In genomic region chr5:15645707-15646106, GRCm38 (mm10) we compare ENCODE assay signal across 32 mouse cellular contexts. TPM values are rescaled to one million over a fixed set of nuclear protein-coding genes. Genes with fewer than 3 reads are reported as not detected.
DNase-seq lines count a peak whose midpoint lies in the region; ATAC-seq and TF ChIP-seq lines count a peak whose summit lies in the region.
"Not testable (repeated sequence)": the region's sequence is repeated elsewhere in the genome, so short reads cannot be mapped to it uniquely, and the experiment has no call there.
"Had no signal": no experiment of that assay in that cellular context is flagged by ENCODE, and none has a peak within 500 bp of the region (broad histone marks: within the 10 kb centered on the region; RNA-seq: fewer than 3 reads in every experiment).

No protein-coding gene starts in this region.

- not testable (repeated sequence) for H3K27me3 ChIP-seq in forebrain, postnatal 0 days (ENCODE audit: insufficient read depth, low read length); hindbrain, postnatal 0 days (ENCODE audit: insufficient read depth, low read length); liver, postnatal 0 days (ENCODE audit: insufficient read depth, low read length); midbrain, postnatal 0 days (ENCODE audit: insufficient read depth, low read length)

- peak; percentile 41 for TF ChIP-seq CTCF in forebrain, postnatal 0 days (IDR thresholded peaks at IDR 0.05; ENCODE audit: low read depth)
- peak; percentile 43 for TF ChIP-seq CTCF in hindbrain, postnatal 0 days (IDR thresholded peaks at IDR 0.05; ENCODE audit: low read depth)
- TF ChIP-seq CTCF in layer of hippocampus, adult 2 months (conservative IDR thresholded peaks at IDR 0.05), result peak; percentile 63
- peak; percentile 29; the same call in 1 of the 2 replicates for TF ChIP-seq CTCF in liver, postnatal 0 days (IDR thresholded peaks at IDR 0.05; ENCODE audit: low read depth)
- TF ChIP-seq CTCF in midbrain, postnatal 0 days (IDR thresholded peaks at IDR 0.05), result peak; percentile 52

- not testable (repeated sequence) for H3K36me3 ChIP-seq in ES-E14 (ENCODE audit: control insufficient read depth, insufficient read depth, low read length, poor library complexity, severe bottlenecking); forebrain, postnatal 0 days (ENCODE audit: insufficient read depth); hindbrain, postnatal 0 days (ENCODE audit: insufficient read depth, low read length); liver, postnatal 0 days (replicated peaks; ENCODE audit: insufficient read depth, low read length); midbrain, postnatal 0 days (ENCODE audit: insufficient read depth, low read length)

- H3K9me3 ChIP-seq in ES-E14 (ENCODE audit: control insufficient read depth, insufficient read depth, low read depth, low read length); forebrain, postnatal 0 days (ENCODE audit: low read length); hindbrain, postnatal 0 days (ENCODE audit: low read length); liver, postnatal 0 days (ENCODE audit: low read length); midbrain, postnatal 0 days (ENCODE audit: low read length): not testable (repeated sequence)

- not testable (repeated sequence) for TF ChIP-seq EP300 in liver, postnatal 0 days (IDR thresholded peaks at IDR 0.05; ENCODE audit: low read depth)

- H3K4me2 ChIP-seq in forebrain, postnatal 0 days (ENCODE audit: low read depth); hindbrain, postnatal 0 days (ENCODE audit: low read depth, low read length); liver, postnatal 0 days (ENCODE audit: low read depth, low read length); midbrain, postnatal 0 days (ENCODE audit: low read depth, low read length, poor library complexity, severe bottlenecking): not testable (repeated sequence)

- ATAC-seq in forebrain, postnatal 0 days; hindbrain, postnatal 0 days; liver, postnatal 0 days; midbrain, postnatal 0 days (ENCODE audit: low FRiP score): not testable (repeated sequence)

- in situ Hi-C loops in ES-E14 (cut with MboI; ENCODE audit: low sequenced_read_pairs in 2 of 2, unreplicated experiment in 2 of 2), result not testable (repeated sequence)

- H3K4me1 ChIP-seq in ES-E14 (ENCODE audit: control insufficient read depth in 2 of 2, insufficient read depth in 2 of 2, low read length in 2 of 2, poor library complexity in 1 of 2); forebrain, postnatal 0 days (ENCODE audit: insufficient read depth); hindbrain, postnatal 0 days (ENCODE audit: insufficient read depth, low read length); liver, postnatal 0 days (ENCODE audit: insufficient read depth); midbrain, postnatal 0 days (ENCODE audit: insufficient read depth, low read length): not testable (repeated sequence)

- peak; percentile 11 for DNase-seq in ES-E14 (ENCODE audit: low read depth, low spot score)
- peak; percentile 4 for DNase-seq in c-Kit-positive CD71-positive TER-119-negative erythroid progenitor cells, embryonic 14.5 days (ENCODE audit: low read depth)
- peak; percentile 66 for DNase-seq in forebrain, postnatal 0 days
- peak; percentile 16 for DNase-seq in hindbrain, postnatal 0 days (ENCODE audit: low spot score)
- peak in 1 of 2 experiments; percentile 18 for DNase-seq in layer of hippocampus, adult 2 months (ENCODE audit: low spot score in 2 of 2)
- DNase-seq in liver, postnatal 0 days, result not testable (repeated sequence)
- DNase-seq in midbrain, postnatal 0 days (ENCODE audit: low spot score), result peak; percentile 40
- peak; percentile 2 for DNase-seq in right cerebral cortex, postnatal 4 days

- H3K4me3 ChIP-seq in ES-E14 (ENCODE audit: insufficient read depth in 1 of 2, low read depth in 1 of 2, low read length in 2 of 2, poor library complexity in 1 of 2, severe bottlenecking in 1 of 2); forebrain, postnatal 0 days (ENCODE audit: low read depth, low read length); hindbrain, postnatal 0 days (ENCODE audit: low read length); layer of hippocampus, adult 2 months; liver, postnatal 0 days (ENCODE audit: low read depth, low read length); midbrain, postnatal 0 days (ENCODE audit: low read depth, low read length): not testable (repeated sequence)

- H3K27ac ChIP-seq in ES-E14 (ENCODE audit: insufficient read depth, low read depth, low read length, poor library complexity, severe bottlenecking); forebrain, postnatal 0 days (ENCODE audit: low read depth, low read length); hindbrain, postnatal 0 days; layer of hippocampus, adult 2 months; liver, postnatal 0 days (ENCODE audit: low read depth); midbrain, postnatal 0 days (ENCODE audit: low read depth, low read length): not testable (repeated sequence)

- 33% methylated on average over 6 of the region's 6 CpGs for WGBS in forebrain, postnatal 0 days
- WGBS in hindbrain, postnatal 0 days, result 32% methylated on average over 6 of the region's 6 CpGs
- WGBS in liver, postnatal 0 days (ENCODE audit: insufficient replicate concordance), result 23% methylated on average over 6 of the region's 6 CpGs
- 31% methylated on average over 6 of the region's 6 CpGs for WGBS in midbrain, postnatal 0 days

- not testable (repeated sequence) for H3K9ac ChIP-seq in ES-E14 (ENCODE audit: insufficient read depth, low read depth, low read length, poor library complexity, severe bottlenecking); forebrain, postnatal 0 days; hindbrain, postnatal 0 days (replicated peaks; ENCODE audit: low read length); liver, postnatal 0 days (replicated peaks); midbrain, postnatal 0 days (replicated peaks; ENCODE audit: low read length, poor library complexity, severe bottlenecking)

TF ChIP-seq in ES-E14, 5 proteins besides CTCF, POLR2A, EP300 and RAD21:
- 0 out of 2 replicates have a peak, but pooled peaks have one; percentile 23 for TF ChIP-seq ZNF384 (IDR thresholded peaks at IDR 0.05; ENCODE audit: low read depth, low read length)
TF ChIP-seq in ES-E14: peak in this region for 1; not testable (repeated sequence) for 4.

RNA-seq across cellular contexts. Expression of gene 4930572O03Rik, which starts 11.2 kb away (rescaled TPM):
- total RNA-seq in ES-E14 (2012; rRNA removed), result not detected in 2 replicates
- total RNA-seq in forebrain, postnatal 0 days (2014; rRNA removed), result not detected in 2 replicates
- polyA plus RNA-seq in forebrain, postnatal 0 days (2015; fragmentation: Nextera tagmentation; extraction: Ambion mirVana), result not detected in 2 replicates
- total RNA-seq in hindbrain, postnatal 0 days (2014; rRNA removed), result not detected in 2 replicates
- polyA plus RNA-seq in hindbrain, postnatal 0 days (2015; fragmentation: Nextera tagmentation; extraction: Ambion mirVana), result not detected in 2 replicates
- total RNA-seq in layer of hippocampus, adult 2 months (2021), result not detected
- not detected in 2 replicates for polyA plus RNA-seq in liver, postnatal 0 days (2015; fragmentation: Nextera tagmentation; extraction: Ambion mirVana)
- total RNA-seq in midbrain, postnatal 0 days (2014; rRNA removed), result not detected in 2 replicates
- not detected in 2 replicates for polyA plus RNA-seq in midbrain, postnatal 0 days (2015; fragmentation: Nextera tagmentation; extraction: Ambion mirVana)
- total RNA-seq: adrenal gland, adult 2 months; adrenal gland, postnatal 4 days; gastrocnemius, postnatal 14 days; granulocyte monocyte progenitor cell, adult 5-6 weeks; heart, postnatal 25 days; layer of hippocampus, adult 8-10 months; layer of hippocampus, postnatal 25 days; neutrophil, adult 5-6 weeks had no signal
- polyA plus RNA-seq: activated CD4-positive, CD25-positive, alpha-beta regulatory T cell, adult 4 months; adrenal gland, adult 2 months; C2C12; embryonic facial prominence, embryonic 13.5 days; forebrain, embryonic 10.5 days; forebrain, embryonic 16.5 days; heart, embryonic 10.5 days; heart, embryonic 15.5 days; hindbrain, embryonic 11.5 days; intestine, embryonic 16.5 days; limb, embryonic 10.5 days; liver, embryonic 15.5 days; lung, embryonic 16.5 days; midbrain, embryonic 13.5 days; neural tube, embryonic 11.5 days; small intestine, adult 2 months; stomach, embryonic 14.5 days had no signal

RNA-seq across cellular contexts. Expression of gene Speer4d, which starts 26.8 kb away (rescaled TPM):
- total RNA-seq in ES-E14 (2012; rRNA removed), result not detected in 2 replicates
- total RNA-seq in forebrain, postnatal 0 days (2014; rRNA removed), result not detected in 2 replicates
- polyA plus RNA-seq in forebrain, postnatal 0 days (2015; fragmentation: Nextera tagmentation; extraction: Ambion mirVana), result not detected in 2 replicates
- not detected in 2 replicates for total RNA-seq in hindbrain, postnatal 0 days (2014; rRNA removed)
- polyA plus RNA-seq in hindbrain, postnatal 0 days (2015; fragmentation: Nextera tagmentation; extraction: Ambion mirVana), result not detected in 2 replicates
- total RNA-seq in layer of hippocampus, adult 2 months (2021), result not detected
- polyA plus RNA-seq in liver, postnatal 0 days (2015; fragmentation: Nextera tagmentation; extraction: Ambion mirVana), result not detected in 2 replicates
- total RNA-seq in midbrain, postnatal 0 days (2014; rRNA removed), result not detected in 2 replicates
- polyA plus RNA-seq in midbrain, postnatal 0 days (2015; fragmentation: Nextera tagmentation; extraction: Ambion mirVana), result not detected in 2 replicates
- total RNA-seq: adrenal gland, adult 2 months; adrenal gland, postnatal 4 days; gastrocnemius, postnatal 14 days; granulocyte monocyte progenitor cell, adult 5-6 weeks; heart, postnatal 25 days; layer of hippocampus, adult 8-10 months; layer of hippocampus, postnatal 25 days; neutrophil, adult 5-6 weeks had no signal
- polyA plus RNA-seq: activated CD4-positive, CD25-positive, alpha-beta regulatory T cell, adult 4 months; adrenal gland, adult 2 months; C2C12; embryonic facial prominence, embryonic 13.5 days; forebrain, embryonic 10.5 days; forebrain, embryonic 16.5 days; heart, embryonic 10.5 days; heart, embryonic 15.5 days; hindbrain, embryonic 11.5 days; intestine, embryonic 16.5 days; limb, embryonic 10.5 days; liver, embryonic 15.5 days; lung, embryonic 16.5 days; midbrain, embryonic 13.5 days; neural tube, embryonic 11.5 days; small intestine, adult 2 months; stomach, embryonic 14.5 days had no signal
